Mouse (Mus musculus) layer of hippocampus, adult 18-20 months (tissue): ENCODE results near the gene Arhgef17. TPM values are rescaled to one million over a fixed set of nuclear protein-coding genes. Genes with fewer than 3 reads are reported as not detected.

Experiments used
- microRNA-seq, 2 experiments: library from miRNA; unstranded; fragments of <30 nt; microRNA quantifications; one replicate each; pipeline ENCODE4 v1.2.0; 2021
- total RNA-seq, 2 experiments: library from RNA; stranded (reverse); gene quantifications; 2 replicates each; pipeline ENCODE4 v1.2.3; 2021

Gene Arhgef17
- total RNA-seq, 2 experiments from 2014 or later, result 171 to 178 TPM

Small RNA genes within 50 kb of the gene (microRNA-seq; reads per million reads assigned to microRNA genes)
- 623 to 1,067 reads per million in 2 experiments for gene Mir3102

Other genes starting within 250 kb of the Arhgef17 start
- gene Fam168a, start 225.5 kb downstream of the Arhgef17 start, total RNA-seq, result 100 to 1,000 TPM; 217 to 233 TPM
- 10 to 100 TPM; 11.5 to 13.7 TPM for gene Relt, start 68.7 kb downstream of the Arhgef17 start, total RNA-seq
- gene P2ry6, start 42.5 kb upstream of the Arhgef17 start, total RNA-seq, result 1 to 10 TPM; 2.9 to 3.9 TPM
- gene P2ry2, start 80.8 kb upstream of the Arhgef17 start, total RNA-seq, result 1 to 10 TPM in 1 of 2 experiments, under 1 TPM in 1; 0.62 to 1.3 TPM
- gene Fchsd2, start 160.8 kb upstream of the Arhgef17 start, total RNA-seq, result 10 to 100 TPM; 32.7 to 33.8 TPM